Mouse (Mus musculus): Measurements from ENCODE around the gene Lrrc8c. TPM values are rescaled to one million over a fixed set of nuclear protein-coding genes. Genes with fewer than 3 reads are reported as not detected.

The Lrrc8c gene
- total and polyA plus RNA-seq, 3 experiments, result 33.0 to 46.0 TPM; not detected in 1

DNA sequence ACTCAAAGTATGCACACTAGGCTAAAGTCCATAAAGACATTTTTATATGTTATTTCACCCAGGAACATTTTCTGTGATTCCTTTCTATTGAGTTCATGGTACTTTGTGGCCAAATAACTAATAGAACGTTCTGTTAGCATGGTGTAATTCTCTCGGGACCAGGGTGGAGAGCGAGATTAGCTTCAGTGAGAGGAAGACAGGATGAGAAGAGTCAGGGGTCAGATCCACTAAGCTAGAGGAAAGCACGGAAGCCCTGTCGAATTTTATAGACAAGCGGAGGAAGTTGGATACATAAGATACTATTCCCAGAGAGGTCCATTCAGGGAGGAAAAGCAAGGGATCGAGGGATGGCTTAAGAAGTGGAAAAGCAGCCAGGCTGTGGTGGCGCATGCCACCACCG, 41.7 kb upstream of the Lrrc8c start:
- no peak overlapping the region for H3K4me3 ChIP-seq (ENCODE audit: control insufficient read depth in 1 of 2, insufficient read depth in 1 of 2, low read depth in 2 of 2, low read length in 2 of 2)
- H3K9ac ChIP-seq (ENCODE audit: control insufficient read depth, low read depth, low read length, poor library complexity, severe bottlenecking), result no peak overlapping the region
- peaks cover 0 to 7% of the 10 kb centered on the region in 2 experiments; a peak in 2 of 4 replicates for H3K36me3 ChIP-seq (ENCODE audit: control insufficient read depth in 1 of 2, insufficient read depth in 2 of 2, low read length in 2 of 2)
- no peaks in the 10 kb centered on the region for H3K9me3 ChIP-seq (replicated peaks; ENCODE audit: insufficient read depth, low read length)
- TF ChIP-seq ETS1 (IDR thresholded peaks at IDR 0.05; ENCODE audit: low read depth, low read length), result no peak
- TF ChIP-seq ELF1 (IDR thresholded peaks at IDR 0.05; ENCODE audit: low read depth, low read length), result no peak
- no peak for TF ChIP-seq SIN3A (IDR thresholded peaks at IDR 0.05; ENCODE audit: low read length)
- TF ChIP-seq ZNF384 (IDR thresholded peaks at IDR 0.05; ENCODE audit: low read depth, low read length), result no peak
- TF ChIP-seq MAX (IDR thresholded peaks at IDR 0.05; ENCODE audit: low read length), result no peak
- TF ChIP-seq POLR2AphosphoS2 (IDR thresholded peaks at IDR 0.05; ENCODE audit: low read length), result no peak
- TF ChIP-seq TBP (IDR thresholded peaks at IDR 0.05; ENCODE audit: low read depth, low read length), result no peak
- TF ChIP-seq GATA1 (IDR thresholded peaks at IDR 0.05; ENCODE audit: low read depth, low read length), result no peak
- TF ChIP-seq RCOR1 (IDR thresholded peaks at IDR 0.05; ENCODE audit: low read depth, low read length), result no peak
- no peak for TF ChIP-seq NRF1 (IDR thresholded peaks at IDR 0.05; ENCODE audit: insufficient read depth, low read depth, low read length, poor library complexity, severe bottlenecking)
- TF ChIP-seq ZC3H11A (IDR thresholded peaks at IDR 0.05; ENCODE audit: low read depth, low read length), result no peak
- no peak for TF ChIP-seq MXI1 (IDR thresholded peaks at IDR 0.05; ENCODE audit: low read depth, low read length)
- no peak for TF ChIP-seq TCF12 (IDR thresholded peaks at IDR 0.05; ENCODE audit: low read depth, low read length)
- TF ChIP-seq RAD21 (IDR thresholded peaks at IDR 0.05; ENCODE audit: low read depth, low read length), result no peak
- TF ChIP-seq SMC3 (IDR thresholded peaks at IDR 0.05; ENCODE audit: low read depth, low read length), result no peak
- H3K27me3 ChIP-seq (ENCODE audit: control insufficient read depth in 1 of 2, insufficient read depth in 2 of 2, low read length in 2 of 2), result no peaks in the 10 kb centered on the region
- no peaks in the 10 kb centered on the region for H3K79me2 ChIP-seq (ENCODE audit: control insufficient read depth, insufficient read depth, low read length, poor library complexity)
- H3K4me1 ChIP-seq (ENCODE audit: control insufficient read depth in 1 of 2, insufficient read depth in 2 of 2, low read length in 2 of 2), result no peaks in the 10 kb centered on the region
- DNase-seq (ENCODE audit: low read depth, low spot score), result no peak
- H3K27ac ChIP-seq (ENCODE audit: control insufficient read depth, low read depth, low read length), result no peak overlapping the region

DNA sequence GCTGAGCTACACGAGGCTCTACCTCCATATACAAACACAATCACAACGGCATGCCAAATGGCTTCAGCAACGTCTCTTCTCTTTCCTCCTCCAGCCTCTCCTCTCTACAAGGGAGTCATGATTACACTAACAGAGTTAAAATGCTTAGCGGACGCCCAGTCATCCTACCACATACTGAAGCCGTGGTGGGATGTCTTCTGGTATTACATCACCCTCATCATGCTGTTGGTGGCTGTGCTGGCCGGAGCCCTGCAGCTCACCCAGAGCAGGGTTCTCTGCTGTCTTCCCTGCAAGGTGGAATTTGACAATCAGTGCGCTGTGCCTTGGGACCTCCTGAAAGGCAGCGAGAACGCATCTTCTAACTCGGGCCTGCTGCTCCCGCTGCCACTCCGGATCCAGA, 39.5 kb upstream of the Lrrc8c start:
- Histone ChIP-seq H3K36me3 (ENCODE audit: control insufficient read depth in 1 of 2, insufficient read depth in 2 of 2, low read length in 2 of 2) (peaks cover 0 to 5% of the 10 kb centered on the region in 2 experiments; a peak in 2 of 4 replicates), H3K9ac (ENCODE audit: control insufficient read depth, low read depth, low read length, poor library complexity, severe bottlenecking) (no peak overlapping the region), H3K4me3 (ENCODE audit: control insufficient read depth in 1 of 2, insufficient read depth in 1 of 2, low read depth in 2 of 2, low read length in 2 of 2) (no peak overlapping the region), H3K9me3 (replicated peaks; ENCODE audit: insufficient read depth, low read length) (no peaks in the 10 kb centered on the region), H3K27me3 (ENCODE audit: control insufficient read depth in 1 of 2, insufficient read depth in 2 of 2, low read length in 2 of 2) (no peaks in the 10 kb centered on the region), H3K4me1 (ENCODE audit: control insufficient read depth in 1 of 2, insufficient read depth in 2 of 2, low read length in 2 of 2) (no peaks in the 10 kb centered on the region), H3K79me2 (ENCODE audit: control insufficient read depth, insufficient read depth, low read length, poor library complexity) (no peaks in the 10 kb centered on the region), H3K27ac (ENCODE audit: control insufficient read depth, low read depth, low read length) (no peak overlapping the region)
- TF ChIP-seq SMC3 (IDR thresholded peaks at IDR 0.05; ENCODE audit: low read depth, low read length) (no peak), E2F4 (IDR thresholded peaks at IDR 0.05; ENCODE audit: borderline replicate concordance, low read depth, low read length) (no peak), EP300 (IDR thresholded peaks at IDR 0.05; ENCODE audit: low read depth in 1 of 2, low read length in 2 of 2) (no peak), MYC (IDR thresholded peaks at IDR 0.05; ENCODE audit: low read depth, low read length) (no peak), ETS1 (IDR thresholded peaks at IDR 0.05; ENCODE audit: low read depth, low read length) (no peak), ZC3H11A (IDR thresholded peaks at IDR 0.05; ENCODE audit: low read depth, low read length) (no peak), MYB (IDR thresholded peaks at IDR 0.05; ENCODE audit: low read depth, low read length) (no peak), ZMIZ1 (IDR thresholded peaks at IDR 0.05; ENCODE audit: low read depth, low read length) (no peak), ELF1 (IDR thresholded peaks at IDR 0.05; ENCODE audit: low read depth, low read length) (no peak), NELFE (IDR thresholded peaks at IDR 0.05; ENCODE audit: low read depth, low read length) (no peak), ZKSCAN1 (IDR thresholded peaks at IDR 0.05; ENCODE audit: low read depth, low read length) (no peak), KAT2A (conservative IDR thresholded peaks at IDR 0.05; ENCODE audit: low read depth, low read length) (no peak), MEF2A (IDR thresholded peaks at IDR 0.05; ENCODE audit: extremely low read depth, insufficient replicate concordance, low read depth, low read length, poor library complexity, severe bottlenecking) (no peak), USF2 (IDR thresholded peaks at IDR 0.05; ENCODE audit: borderline replicate concordance in 1 of 2, insufficient read depth in 1 of 2, low read depth in 1 of 2, low read length in 2 of 2) (no peak), HCFC1 (IDR thresholded peaks at IDR 0.05; ENCODE audit: low read depth, low read length) (no peak), CHD2 (IDR thresholded peaks at IDR 0.05; ENCODE audit: low read length) (no peak), USF1 (IDR thresholded peaks at IDR 0.05; ENCODE audit: low read depth, low read length) (no peak), GATA1 (IDR thresholded peaks at IDR 0.05; ENCODE audit: low read depth, low read length) (no peak)
- no peak for DNase-seq (ENCODE audit: low read depth, low spot score)

Data from MEL (cell line).